Mouse (Mus musculus): Measurements from ENCODE around the gene Tecpr1. TPM values are rescaled to one million over a fixed set of nuclear protein-coding genes. Genes with fewer than 3 reads are reported as not detected.

The Tecpr1 gene
- total and polyA plus RNA-seq, 3 experiments, result 6.9 to 20.1 (median 10.8) TPM

GRCm38 (mm10) chr5:144207478-144207877, 15.9 kb downstream of the Tecpr1 start:
- Histone ChIP-seq H3K4me1 (ENCODE audit: insufficient read depth, low read depth, low read length) (0 out of 2 replicates have a peak, but pooled peaks cover 3% of the 10 kb centered on the region), H3K9me3 (replicated peaks) (no peaks in the 10 kb centered on the region; the same call in 1 of the 2 replicates), H3K36me3 (replicated peaks) (peaks cover 38% of the 10 kb centered on the region), H3K27me3 (ENCODE audit: insufficient read depth, low read length) (no peaks in the 10 kb centered on the region), H3K4me3 (ENCODE audit: low read depth, low read length) (no peak overlapping the region)
- TF ChIP-seq TAL1 (conservative IDR thresholded peaks at IDR 0.05; ENCODE audit: low read depth, low read length) (no peak), CTCF (IDR thresholded peaks at IDR 0.05; ENCODE audit: low read depth, low read length) (peak; percentile 72), GATA2 (IDR thresholded peaks at IDR 0.05; ENCODE audit: borderline replicate concordance, low read depth, low read length) (no peak), POLR2AphosphoS5 (IDR thresholded peaks at IDR 0.05; ENCODE audit: insufficient replicate concordance, low read depth, low read length) (no peak), GATA1 (IDR thresholded peaks at IDR 0.05; ENCODE audit: borderline replicate concordance, low read length) (no peak)
- DNase-seq (ENCODE audit: low spot score) (peak; percentile 23), ATAC-seq (ENCODE audit: extremely low read depth, insufficient number of reproducible peaks, low FRiP score, poor library complexity, severe bottlenecking) (0 out of 2 replicates have a peak, but pooled peaks have one; percentile 15)

GRCm38 (mm10) chr5:144206069-144206468, 17.3 kb downstream of the Tecpr1 start:
- no peaks in the 10 kb centered on the region for H3K27me3 ChIP-seq (ENCODE audit: insufficient read depth, low read length)
- TF ChIP-seq CTCF (IDR thresholded peaks at IDR 0.05; ENCODE audit: low read depth, low read length) (no peak), GATA1 (IDR thresholded peaks at IDR 0.05; ENCODE audit: borderline replicate concordance, low read length) (no peak), GATA2 (IDR thresholded peaks at IDR 0.05; ENCODE audit: borderline replicate concordance, low read depth, low read length) (no peak), TAL1 (conservative IDR thresholded peaks at IDR 0.05; ENCODE audit: low read depth, low read length) (no peak), POLR2AphosphoS5 (IDR thresholded peaks at IDR 0.05; ENCODE audit: insufficient replicate concordance, low read depth, low read length) (no peak)
- no peak for ATAC-seq (ENCODE audit: extremely low read depth, insufficient number of reproducible peaks, low FRiP score, poor library complexity, severe bottlenecking)
- H3K9me3 ChIP-seq (replicated peaks), result no peaks in the 10 kb centered on the region; the same call in 1 of the 2 replicates
- H3K4me3 ChIP-seq (ENCODE audit: low read depth, low read length), result no peak overlapping the region
- peaks cover 33% of the 10 kb centered on the region for H3K36me3 ChIP-seq (replicated peaks)
- no peak for DNase-seq (ENCODE audit: low spot score)
- H3K4me1 ChIP-seq (ENCODE audit: insufficient read depth, low read depth, low read length), result 0 out of 2 replicates have a peak, but pooled peaks cover 3% of the 10 kb centered on the region

- H3K9me3 ChIP-seq (replicated peaks), result no peaks in the 10 kb centered on the region; the same call in 1 of the 2 replicates
Observed at GRCm38 (mm10) chr5:144204911-144205310, 18.5 kb downstream of the Tecpr1 start.

GRCm38 (mm10) chr5:144204303-144204702, 19.1 kb downstream of the Tecpr1 start:
- TF ChIP-seq GATA2 (IDR thresholded peaks at IDR 0.05; ENCODE audit: borderline replicate concordance, low read depth, low read length) (no peak), CTCF (IDR thresholded peaks at IDR 0.05; ENCODE audit: low read depth, low read length) (no peak), TAL1 (conservative IDR thresholded peaks at IDR 0.05; ENCODE audit: low read depth, low read length) (no peak), GATA1 (IDR thresholded peaks at IDR 0.05; ENCODE audit: borderline replicate concordance, low read length) (no peak), POLR2AphosphoS5 (IDR thresholded peaks at IDR 0.05; ENCODE audit: insufficient replicate concordance, low read depth, low read length) (no peak)
- H3K36me3 ChIP-seq (replicated peaks), result peaks cover 25% of the 10 kb centered on the region

More at GRCm38 (mm10) chr5:144204911-144205310, 18.5 kb downstream of the Tecpr1 start:
- Histone ChIP-seq H3K4me1 (ENCODE audit: insufficient read depth, low read depth, low read length) (0 out of 2 replicates have a peak, but pooled peaks cover 3% of the 10 kb centered on the region), H3K36me3 (replicated peaks) (peaks cover 29% of the 10 kb centered on the region), H3K27me3 (ENCODE audit: insufficient read depth, low read length) (peaks cover 7% of the 10 kb centered on the region; the same call in 1 of the 2 replicates), H3K4me3 (ENCODE audit: low read depth, low read length) (no peak overlapping the region)
- TF ChIP-seq TAL1 (conservative IDR thresholded peaks at IDR 0.05; ENCODE audit: low read depth, low read length), result no peak
- TF ChIP-seq GATA1 (IDR thresholded peaks at IDR 0.05; ENCODE audit: borderline replicate concordance, low read length), result no peak
- TF ChIP-seq GATA2 (IDR thresholded peaks at IDR 0.05; ENCODE audit: borderline replicate concordance, low read depth, low read length), result no peak
- no peak for TF ChIP-seq CTCF (IDR thresholded peaks at IDR 0.05; ENCODE audit: low read depth, low read length)
- TF ChIP-seq POLR2AphosphoS5 (IDR thresholded peaks at IDR 0.05; ENCODE audit: insufficient replicate concordance, low read depth, low read length), result no peak
- DNase-seq (ENCODE audit: low spot score) (no peak), ATAC-seq (ENCODE audit: extremely low read depth, insufficient number of reproducible peaks, low FRiP score, poor library complexity, severe bottlenecking) (no peak)

GRCm38 (mm10) chr5:144203398-144203959, 19.9 kb downstream of the Tecpr1 start:
- H3K4me1 ChIP-seq (ENCODE audit: insufficient read depth, low read depth, low read length), result 0 out of 2 replicates have a peak, but pooled peaks cover 3% of the 10 kb centered on the region
- no peaks in the 10 kb centered on the region; the same call in 1 of the 2 replicates for H3K9me3 ChIP-seq (replicated peaks)
- ATAC-seq (ENCODE audit: extremely low read depth, insufficient number of reproducible peaks, low FRiP score, poor library complexity, severe bottlenecking) (no peak), DNase-seq (ENCODE audit: low spot score) (no peak)
- TF ChIP-seq GATA2 (IDR thresholded peaks at IDR 0.05; ENCODE audit: borderline replicate concordance, low read depth, low read length) (no peak), CTCF (IDR thresholded peaks at IDR 0.05; ENCODE audit: low read depth, low read length) (no peak), GATA1 (IDR thresholded peaks at IDR 0.05; ENCODE audit: borderline replicate concordance, low read length) (no peak), POLR2AphosphoS5 (IDR thresholded peaks at IDR 0.05; ENCODE audit: insufficient replicate concordance, low read depth, low read length) (no peak), TAL1 (conservative IDR thresholded peaks at IDR 0.05; ENCODE audit: low read depth, low read length) (no peak)
- peaks cover 23% of the 10 kb centered on the region for H3K36me3 ChIP-seq (replicated peaks)
- no peak overlapping the region for H3K4me3 ChIP-seq (ENCODE audit: low read depth, low read length)
- peaks cover 9% of the 10 kb centered on the region; the same call in 1 of the 2 replicates for H3K27me3 ChIP-seq (ENCODE audit: insufficient read depth, low read length)

More at GRCm38 (mm10) chr5:144204303-144204702, 19.1 kb downstream of the Tecpr1 start:
- Histone ChIP-seq H3K4me3 (ENCODE audit: low read depth, low read length) (no peak overlapping the region), H3K27me3 (ENCODE audit: insufficient read depth, low read length) (peaks cover 9% of the 10 kb centered on the region; the same call in 1 of the 2 replicates), H3K4me1 (ENCODE audit: insufficient read depth, low read depth, low read length) (0 out of 2 replicates have a peak, but pooled peaks cover 3% of the 10 kb centered on the region), H3K9me3 (replicated peaks) (no peaks in the 10 kb centered on the region; the same call in 1 of the 2 replicates)
- DNase-seq (ENCODE audit: low spot score), result no peak
- no peak for ATAC-seq (ENCODE audit: extremely low read depth, insufficient number of reproducible peaks, low FRiP score, poor library complexity, severe bottlenecking)

GRCm38 (mm10) chr5:144202430-144202829, 21.0 kb downstream of the Tecpr1 start:
- Histone ChIP-seq H3K36me3 (replicated peaks) (peaks cover 17% of the 10 kb centered on the region), H3K4me1 (ENCODE audit: insufficient read depth, low read depth, low read length) (0 out of 2 replicates have a peak, but pooled peaks cover 2% of the 10 kb centered on the region), H3K4me3 (ENCODE audit: low read depth, low read length) (no peak overlapping the region), H3K9me3 (replicated peaks) (no peaks in the 10 kb centered on the region; the same call in 1 of the 2 replicates), H3K27me3 (ENCODE audit: insufficient read depth, low read length) (peaks cover 9% of the 10 kb centered on the region; the same call in 1 of the 2 replicates)
- DNase-seq (ENCODE audit: low spot score) (no peak), ATAC-seq (ENCODE audit: extremely low read depth, insufficient number of reproducible peaks, low FRiP score, poor library complexity, severe bottlenecking) (no peak)
- TF ChIP-seq GATA1 (IDR thresholded peaks at IDR 0.05; ENCODE audit: borderline replicate concordance, low read length) (no peak), TAL1 (conservative IDR thresholded peaks at IDR 0.05; ENCODE audit: low read depth, low read length) (no peak), POLR2AphosphoS5 (IDR thresholded peaks at IDR 0.05; ENCODE audit: insufficient replicate concordance, low read depth, low read length) (no peak), CTCF (IDR thresholded peaks at IDR 0.05; ENCODE audit: low read depth, low read length) (no peak), GATA2 (IDR thresholded peaks at IDR 0.05; ENCODE audit: borderline replicate concordance, low read depth, low read length) (no peak)
